Mouse (Mus musculus) liver, embryonic 15.5 days (tissue): ENCODE measurements around the gene Acer2. TPM values are rescaled to one million over a fixed set of nuclear protein-coding genes. Genes with fewer than 3 reads are reported as not detected.

Source experiments
- ATAC-seq: fragments of 200-750 bp; cut with Nextera tagmentation; 2 replicates; pipeline ENCODE4 v1.8.0; 2017; ENCODE audit warnings: moderate number of reproducible peaks, mild to moderate bottlenecking, moderate library complexity; ENCODE audit not compliant: insufficient read depth
- H3K27ac ChIP-seq: fragments of 300-500 bp; sonication (generic); replicated peaks from 2 replicates; pipeline ENCODE4 v1.5.1; 2015; ENCODE audit warnings: mild to moderate bottlenecking, inconsistent platforms
- H3K27me3 ChIP-seq: fragments of 300-500 bp; sonication (generic); 2 replicates; pipeline ENCODE4 v1.6.1; 2015; ENCODE audit warnings: mild to moderate bottlenecking, inconsistent platforms
- H3K36me3 ChIP-seq: fragments of 300-500 bp; sonication (generic); replicated peaks from 2 replicates; pipeline ENCODE4 v1.6.1; 2015; ENCODE audit warnings: moderate library complexity, mild to moderate bottlenecking, inconsistent platforms
- H3K4me1 ChIP-seq: fragments of 300-500 bp; sonication (generic); replicated peaks from 2 replicates; pipeline ENCODE4 v1.6.1; 2015; ENCODE audit warnings: inconsistent platforms
- H3K4me2 ChIP-seq: fragments of 300-500 bp; sonication (generic); 2 replicates; pipeline ENCODE4 v1.6.1; 2015; ENCODE audit warnings: moderate library complexity, mild to moderate bottlenecking, inconsistent platforms
- H3K4me3 ChIP-seq: fragments of 300-500 bp; sonication (generic); replicated peaks from 2 replicates; pipeline ENCODE4 v1.5.1; 2015; ENCODE audit warnings: mild to moderate bottlenecking, inconsistent platforms
- H3K9ac ChIP-seq: fragments of 300-500 bp; sonication (generic); 2 replicates; pipeline ENCODE4 v1.6.1; 2015; ENCODE audit warnings: moderate library complexity, mild to moderate bottlenecking, inconsistent platforms
- H3K9me3 ChIP-seq: fragments of 300-500 bp; sonication (generic); replicated peaks from 2 replicates; pipeline ENCODE4 v1.6.1; 2016; ENCODE audit warnings: inconsistent platforms
- WGBS: fragments of 180-500 bp; shearing (Covaris S2); methylation state at CpG from one replicate; pipeline ENCODE4 v1.1.7; 2015; ENCODE audit warnings: mixed read lengths; ENCODE audit not compliant: insufficient replicate concordance; 5-methylcytosine and 5-hydroxymethylcytosine counted together
- polyA plus RNA-seq: library from polyadenylated mRNA; unstranded; fragments of >200 nt; fragmentation: Nextera tagmentation; extraction: Ambion mirVana; gene quantifications from 2 replicates; pipeline ENCODE4 v1.2.1, GENCODE M21; 2015

The Acer2 gene
- polyA plus RNA-seq, 1 experiment from 2014 or later, result 5.2 TPM

DNA sequence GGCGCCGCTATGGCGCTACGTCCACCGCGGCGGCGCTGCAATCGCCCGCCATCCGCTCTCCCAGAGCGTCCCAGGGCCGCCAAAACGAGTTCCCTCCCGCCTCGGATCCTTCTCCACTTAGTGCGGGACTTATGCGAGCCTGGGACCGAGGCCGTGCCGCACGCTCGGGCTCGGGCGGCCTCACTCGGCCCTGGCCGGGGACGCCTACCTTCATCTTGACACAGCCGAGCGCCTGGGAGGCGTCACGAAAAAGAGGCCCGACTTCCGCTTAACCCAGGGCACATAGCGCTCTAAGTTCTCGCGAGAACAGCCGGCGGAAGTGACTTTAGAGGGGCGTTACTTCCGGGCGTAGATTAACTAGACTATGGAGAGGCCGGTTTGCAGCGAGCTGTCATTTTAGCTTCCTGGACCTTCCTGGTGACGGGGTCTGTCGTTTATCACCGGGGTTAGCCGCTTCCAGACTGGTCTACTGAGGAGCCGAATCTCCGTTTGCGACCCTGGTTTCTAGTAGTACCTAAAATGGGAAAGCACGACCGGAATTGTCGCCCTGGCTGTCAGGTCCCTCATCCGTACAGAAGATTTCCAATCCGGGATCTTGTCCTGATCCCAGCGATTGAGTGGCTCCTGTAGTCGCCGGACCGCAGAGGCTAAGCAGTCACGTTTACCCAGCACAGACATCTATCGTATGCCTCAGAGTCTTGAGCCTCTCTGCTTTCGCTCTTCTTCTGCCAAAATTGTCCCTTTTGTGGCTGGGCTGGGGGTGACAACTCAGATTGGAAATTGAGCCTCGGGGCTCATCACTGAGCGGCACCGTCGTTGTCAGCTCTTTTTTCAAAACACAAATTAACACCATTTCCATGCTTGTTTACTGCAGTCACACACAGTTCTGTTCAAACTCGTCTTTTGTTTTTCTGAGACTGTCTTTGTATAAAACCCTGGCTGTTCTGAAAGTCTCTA, 16.8 kb upstream of the Acer2 start, which contains the start of gene Rps6:
Gene Rps6, minus strand, starts transcription at position 300 of the 957 bp plus-strand sequence.
- peak; percentile 95 for ATAC-seq
- Histone ChIP-seq H3K36me3 (peaks cover 33% of the 10 kb centered on the region), H3K9me3 (no peaks in the 10 kb centered on the region), H3K9ac (peak within 1 kb of the TSS; percentile 95), H3K27ac (peak within 1 kb of the TSS; percentile 88), H3K4me2 (peak within 1 kb of the TSS; percentile 70), H3K27me3 (no peaks in the 10 kb centered on the region), H3K4me1 (peaks cover 25% of the 10 kb centered on the region), H3K4me3 (peak within 1 kb of the TSS; percentile 93)
- under 1% methylated on average over 68 of the region's 68 CpGs for WGBS

DNA sequence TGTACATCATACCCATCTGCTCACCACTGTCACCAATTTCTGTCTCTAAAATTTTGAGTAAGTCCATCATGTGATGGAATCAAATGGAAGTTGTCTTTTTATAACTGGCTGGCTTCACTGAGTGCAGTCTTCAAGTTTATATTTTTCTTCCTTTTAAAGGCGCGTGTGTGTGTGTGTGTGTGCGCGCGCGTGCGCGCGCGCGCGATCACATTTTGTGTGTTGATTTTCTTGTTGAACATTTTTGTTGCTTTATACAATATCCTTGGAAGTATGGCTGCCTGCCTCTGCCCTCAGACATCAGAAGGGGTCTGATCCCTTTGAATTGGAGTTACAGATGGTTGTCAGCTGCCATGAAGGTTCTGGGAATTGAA, 16.1 kb upstream of the Acer2 start:
- no peaks in the 10 kb centered on the region for H3K9me3 ChIP-seq
- peak overlapping the region; percentile 93 for H3K4me3 ChIP-seq
- ATAC-seq, result no peak
- H3K4me2 ChIP-seq, result peak overlapping the region; percentile 70
- WGBS, result 58% methylated on average over 12 of the region's 12 CpGs
- no peak overlapping the region for H3K27ac ChIP-seq
- peaks cover 26% of the 10 kb centered on the region for H3K36me3 ChIP-seq
- no peaks in the 10 kb centered on the region for H3K27me3 ChIP-seq
- peak overlapping the region; percentile 61 for H3K9ac ChIP-seq
- H3K4me1 ChIP-seq, result peaks cover 25% of the 10 kb centered on the region

DNA sequence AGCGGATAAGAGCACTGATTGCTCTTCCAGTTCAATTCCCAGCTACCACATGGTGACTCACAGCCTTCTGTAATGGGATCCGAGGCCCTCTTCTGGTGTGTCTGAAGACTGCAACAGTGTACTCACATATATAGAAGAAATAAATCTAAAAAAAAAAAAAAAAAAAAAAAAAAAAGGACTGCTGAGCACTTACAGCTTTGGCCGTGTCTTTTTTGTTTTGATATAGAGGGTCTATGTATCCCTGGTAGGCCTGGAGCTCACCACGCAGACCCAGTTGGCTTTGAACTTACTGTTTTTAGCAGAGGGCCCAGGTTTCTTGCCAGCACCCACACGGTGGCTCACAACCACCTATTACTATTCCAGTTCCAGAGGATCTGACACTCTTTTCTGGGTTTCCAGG, 10.1 kb upstream of the Acer2 start:
- H3K27me3 ChIP-seq, result no peaks in the 10 kb centered on the region
- H3K27ac ChIP-seq, result no peak overlapping the region
- H3K36me3 ChIP-seq, result no peaks in the 10 kb centered on the region
- H3K9ac ChIP-seq, result no peak overlapping the region
- H3K9me3 ChIP-seq, result no peaks in the 10 kb centered on the region
- no peaks in the 10 kb centered on the region for H3K4me1 ChIP-seq
- no peak overlapping the region for H3K4me2 ChIP-seq
- no peak overlapping the region for H3K4me3 ChIP-seq
- no peak for ATAC-seq
- WGBS, result 58% methylated on average over 5 of the region's 5 CpGs

DNA sequence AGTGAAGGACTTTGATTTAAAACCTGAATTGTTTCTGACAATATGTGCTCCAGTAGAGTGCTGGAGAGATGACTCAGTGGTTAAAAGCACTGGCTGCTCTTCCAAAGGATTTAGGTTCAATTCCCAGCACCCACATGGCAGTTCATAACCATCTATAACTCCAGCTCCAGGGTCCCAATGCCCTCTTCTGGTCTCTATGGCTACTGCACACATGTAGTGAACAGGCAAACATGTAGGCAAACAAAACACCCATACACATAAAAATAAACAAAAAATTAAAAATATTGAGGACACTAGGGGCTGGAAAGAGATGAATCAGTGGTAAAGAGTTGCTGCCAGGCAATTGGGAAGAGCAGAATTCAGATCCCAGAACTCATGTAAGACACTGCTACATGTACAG, 2.2 kb upstream of the Acer2 start:
- Histone ChIP-seq H3K4me2 (no peak overlapping the region), H3K4me1 (peaks cover 15% of the 10 kb centered on the region), H3K4me3 (no peak overlapping the region), H3K36me3 (no peaks in the 10 kb centered on the region), H3K27me3 (peaks cover 45% of the 10 kb centered on the region), H3K9me3 (no peaks in the 10 kb centered on the region), H3K9ac (no peak overlapping the region), H3K27ac (no peak overlapping the region)
- no peak for ATAC-seq

DNA sequence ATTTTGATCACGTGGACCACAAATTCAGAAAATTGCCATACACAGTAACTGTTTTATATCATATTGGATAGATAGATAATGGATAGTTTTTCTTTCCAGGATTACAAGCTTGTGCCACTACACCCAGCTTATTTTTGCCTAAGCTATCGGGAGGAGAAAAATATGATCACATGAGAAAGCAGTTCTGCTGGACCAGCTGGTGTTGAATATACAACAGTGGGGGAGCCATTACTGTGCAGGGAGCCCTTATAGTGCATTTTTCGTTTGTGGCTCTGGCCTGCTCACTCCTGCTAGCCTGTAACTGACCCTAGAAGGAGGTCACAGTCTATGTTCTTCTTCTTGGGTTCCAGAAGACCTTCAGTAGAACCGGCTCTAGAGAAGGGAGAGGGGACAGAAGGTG, 1.1 kb upstream of the Acer2 start:
- Histone ChIP-seq H3K4me3 (no peak overlapping the region), H3K27me3 (peaks cover 45% of the 10 kb centered on the region), H3K4me2 (no peak overlapping the region), H3K9me3 (no peaks in the 10 kb centered on the region), H3K27ac (no peak overlapping the region), H3K36me3 (no peaks in the 10 kb centered on the region), H3K9ac (no peak overlapping the region), H3K4me1 (peaks cover 15% of the 10 kb centered on the region)
- no peak for ATAC-seq
- WGBS, result 40% methylated on average over 4 of the region's 4 CpGs

DNA sequence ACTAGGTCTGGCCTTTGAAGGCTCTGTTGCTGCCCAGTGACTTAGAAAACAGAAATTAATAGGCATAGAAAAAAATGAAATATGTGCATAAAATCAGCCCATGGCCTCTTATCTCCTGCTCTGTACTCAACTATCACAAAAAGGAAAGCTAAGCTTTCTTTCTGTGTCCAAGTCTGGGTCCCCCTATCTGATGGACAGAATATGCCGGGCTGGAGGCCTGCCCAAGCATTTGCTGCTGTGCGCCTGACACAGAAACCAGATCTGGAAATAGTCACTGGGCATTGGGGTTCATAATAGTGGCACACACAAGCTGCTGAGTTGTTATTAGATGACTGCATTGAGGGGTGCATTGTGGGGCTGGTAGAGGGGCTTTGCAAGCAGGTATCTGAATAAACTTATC, 5.3 kb downstream of the Acer2 start:
- Histone ChIP-seq H3K4me1 (peaks cover 7% of the 10 kb centered on the region), H3K27me3 (peaks cover 17% of the 10 kb centered on the region), H3K4me2 (no peak overlapping the region), H3K9me3 (no peaks in the 10 kb centered on the region), H3K36me3 (no peaks in the 10 kb centered on the region), H3K9ac (no peak overlapping the region), H3K27ac (no peak overlapping the region), H3K4me3 (no peak overlapping the region)
- WGBS, result 69% methylated on average over 2 of the region's 2 CpGs
- no peak for ATAC-seq

GRCm38 (mm10) chr4:86881178-86881577, 7.0 kb downstream of the Acer2 start:
- Histone ChIP-seq H3K9me3 (no peaks in the 10 kb centered on the region), H3K9ac (no peak overlapping the region), H3K27me3 (peaks cover 2% of the 10 kb centered on the region), H3K36me3 (no peaks in the 10 kb centered on the region), H3K4me2 (no peak overlapping the region), H3K4me1 (peaks cover 9% of the 10 kb centered on the region), H3K27ac (no peak overlapping the region), H3K4me3 (no peak overlapping the region)
- WGBS, result 67% methylated on average over 4 of the region's 4 CpGs
- no peak for ATAC-seq

- Histone ChIP-seq H3K4me2 (no peak overlapping the region), H3K4me3 (no peak overlapping the region), H3K36me3 (no peaks in the 10 kb centered on the region), H3K4me1 (peaks cover 22% of the 10 kb centered on the region), H3K9me3 (no peaks in the 10 kb centered on the region), H3K27ac (no peak overlapping the region), H3K9ac (no peak overlapping the region), H3K27me3 (no peaks in the 10 kb centered on the region)
- no peak for ATAC-seq
- WGBS, result 37% methylated on average over 2 of the region's 2 CpGs
Measured at GRCm38 (mm10) chr4:86882413-86882812, 8.2 kb downstream of the Acer2 start.

GRCm38 (mm10) chr4:86884945-86885344, 10.7 kb downstream of the Acer2 start:
- H3K4me3 ChIP-seq, result no peak overlapping the region
- 35% methylated on average over 4 of the region's 4 CpGs for WGBS
- no peaks in the 10 kb centered on the region for H3K9me3 ChIP-seq
- no peak overlapping the region for H3K9ac ChIP-seq
- H3K4me1 ChIP-seq, result peaks cover 22% of the 10 kb centered on the region
- H3K27me3 ChIP-seq, result no peaks in the 10 kb centered on the region
- H3K4me2 ChIP-seq, result no peak overlapping the region; the same call in 1 of the 2 replicates
- H3K36me3 ChIP-seq, result no peaks in the 10 kb centered on the region
- no peak overlapping the region for H3K27ac ChIP-seq
- no peak for ATAC-seq

GRCm38 (mm10) chr4:86885790-86886159, 11.6 kb downstream of the Acer2 start:
- Histone ChIP-seq H3K36me3 (no peaks in the 10 kb centered on the region), H3K27me3 (no peaks in the 10 kb centered on the region), H3K9ac (peak overlapping the region; percentile 22; the same call in 1 of the 2 replicates), H3K9me3 (no peaks in the 10 kb centered on the region), H3K4me1 (peaks cover 22% of the 10 kb centered on the region), H3K4me2 (peak overlapping the region; percentile 76), H3K27ac (peak overlapping the region; percentile 51), H3K4me3 (peak overlapping the region; percentile 53)
- 9% methylated on average over 12 of the region's 12 CpGs for WGBS
- ATAC-seq, result peak; percentile 83

DNA sequence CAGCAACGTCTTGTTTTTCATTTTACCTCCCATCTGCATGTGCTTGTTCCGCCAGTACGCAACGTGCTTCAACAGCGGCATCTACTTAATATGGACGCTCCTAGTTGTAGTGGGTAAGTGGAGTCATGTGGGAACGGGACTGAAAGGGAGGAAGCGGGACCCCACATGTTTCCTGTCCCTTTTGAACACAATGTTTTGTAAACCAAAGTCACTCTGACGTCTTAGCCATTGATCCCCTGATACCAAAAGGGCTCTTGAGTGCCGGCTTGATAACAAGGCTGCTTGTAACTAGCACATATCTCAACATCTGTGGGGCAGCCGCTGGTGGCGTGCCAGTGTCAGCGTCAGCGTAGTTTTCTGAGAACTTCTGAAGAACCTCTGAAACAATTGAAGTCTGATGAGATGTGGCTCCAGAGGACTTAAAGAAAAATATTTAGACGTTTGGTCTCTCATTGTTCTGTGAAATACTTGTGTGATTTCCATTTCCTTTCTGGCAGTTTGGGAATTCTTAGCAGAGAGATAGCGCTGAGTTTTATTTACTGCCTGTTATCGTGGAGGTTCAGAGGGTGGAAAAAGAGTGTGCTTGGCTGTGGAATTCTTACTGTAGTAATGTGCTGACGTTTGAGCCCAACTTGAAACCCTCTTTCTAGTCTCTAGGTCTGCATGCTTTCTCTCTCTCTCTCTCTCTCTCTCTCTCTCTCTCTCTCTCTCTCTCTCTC, 12.1 kb downstream of the Acer2 start:
- H3K9ac ChIP-seq, result peak overlapping the region; percentile 22
- H3K4me1 ChIP-seq, result peaks cover 22% of the 10 kb centered on the region
- peak overlapping the region; percentile 51 for H3K27ac ChIP-seq
- peak overlapping the region; percentile 76 for H3K4me2 ChIP-seq
- peak; percentile 85 for ATAC-seq
- H3K9me3 ChIP-seq, result no peaks in the 10 kb centered on the region
- 4% methylated on average over 18 of the region's 18 CpGs for WGBS
- peak overlapping the region; percentile 53 for H3K4me3 ChIP-seq
- H3K36me3 ChIP-seq, result no peaks in the 10 kb centered on the region
- no peaks in the 10 kb centered on the region for H3K27me3 ChIP-seq
